Mouse (Mus musculus): ENCODE measurements at regions not wholly inside any gene's neighbourhood (a gene's known extent, or its start where the extent isn't known, plus 50 kb on each side); places are given as distances from the start of the nearest gene placed in this dataset.

- DNase-seq = no peak
These were observed 509.1 kb upstream of the Kif2a start for GRCm38 (mm10) chr13:107531026-107531425.

- peak; percentile 12 to 22 for DNase-seq
These were observed 508.5 kb upstream of the Kif2a start for GRCm38 (mm10) chr13:107530392-107530791.

- DNase-seq = no peak
These were observed 507.0 kb upstream of the Kif2a start for GRCm38 (mm10) chr13:107528724-107529456.

GRCm38 (mm10) chr13:107522942-107523341, 501.0 kb upstream of the Kif2a start:
- no peak for DNase-seq

GRCm38 (mm10) chr13:107514236-107514635, 492.3 kb upstream of the Kif2a start:
- no peak for DNase-seq

- no peak for DNase-seq
These were observed 491.6 kb upstream of the Kif2a start for GRCm38 (mm10) chr13:107513274-107514146.

GRCm38 (mm10) chr13:107507336-107507735, 485.4 kb upstream of the Kif2a start:
- no peak for DNase-seq

GRCm38 (mm10) chr13:107506832-107507231, 484.9 kb upstream of the Kif2a start:
- DNase-seq = no peak

- DNase-seq = no peak
These were observed 483.4 kb upstream of the Kif2a start for GRCm38 (mm10) chr13:107505318-107505717.

- DNase-seq = no peak
These were observed 480.3 kb upstream of the Kif2a start for GRCm38 (mm10) chr13:107502261-107502660.

GRCm38 (mm10) chr13:107500776-107501489, 479.0 kb upstream of the Kif2a start:
- no peak for DNase-seq

- DNase-seq = no peak
These were observed 477.4 kb upstream of the Kif2a start for GRCm38 (mm10) chr13:107499296-107499695.

- DNase-seq = no peak
These were observed 473.3 kb upstream of the Kif2a start for GRCm38 (mm10) chr13:107495161-107495732.

GRCm38 (mm10) chr13:107493765-107494164, 471.8 kb upstream of the Kif2a start:
- peak; percentile 35 to 67 for DNase-seq

GRCm38 (mm10) chr13:107492448-107492847, 470.5 kb upstream of the Kif2a start:
- DNase-seq = no peak

- no peak for DNase-seq
These were observed 469.5 kb upstream of the Kif2a start for GRCm38 (mm10) chr13:107491423-107491822.

GRCm38 (mm10) chr13:107485400-107486017, 463.6 kb upstream of the Kif2a start:
- DNase-seq = no peak

GRCm38 (mm10) chr13:107484630-107484998, 462.7 kb upstream of the Kif2a start:
- no peak for DNase-seq

- DNase-seq = no peak
These were observed 462.2 kb upstream of the Kif2a start for GRCm38 (mm10) chr13:107483967-107484629.

- no peak for DNase-seq
These were observed 453.2 kb upstream of the Kif2a start for GRCm38 (mm10) chr13:107475166-107475565.

GRCm38 (mm10) chr13:107469491-107470276, 447.8 kb upstream of the Kif2a start:
- peak; percentile 85 to 86 for DNase-seq

Measured in kidney, postnatal 36 days (tissue).